Mouse (Mus musculus) ES-E14 (cell line): ENCODE measurements around the gene Rubcn. TPM values are rescaled to one million over a fixed set of nuclear protein-coding genes. Genes with fewer than 3 reads are reported as not detected.

Experiments used
- DNase-seq: peaks from one replicate; pipeline ENCODE4 v3.0.0-alpha.2; 2013; ENCODE audit warnings: low read depth, low spot score
- H3K27ac ChIP-seq: 2 replicates; pipeline ENCODE4 v1.5.1; 2012; ENCODE audit warnings: low read depth, mild to moderate bottlenecking, low read length, moderate library complexity, mixed read lengths; ENCODE audit not compliant: poor library complexity, insufficient read depth, severe bottlenecking
- H3K36me3 ChIP-seq: 2 replicates; pipeline ENCODE4 v1.6.1; 2012; ENCODE audit warnings: mild to moderate bottlenecking, low read length, moderate library complexity, mixed read lengths; ENCODE audit not compliant: control insufficient read depth, poor library complexity, insufficient read depth, severe bottlenecking
- H3K4me1 ChIP-seq, 2 experiments: fragments of 150-350 bp in 1 of 2; sonication (generic) in 1 of 2; 2 replicates each; pipeline ENCODE4 v1.6.1; 2012; ENCODE audit warnings: low read length in 2 of 2, mild to moderate bottlenecking in 1 of 2, mixed read lengths in 1 of 2; ENCODE audit not compliant: control insufficient read depth in 2 of 2, insufficient read depth in 2 of 2, poor library complexity in 1 of 2
- H3K4me3 ChIP-seq, 2 experiments: fragments of 150-350 bp in 1 of 2; sonication (generic) in 1 of 2; 2 replicates each; pipeline ENCODE4 v1.5.1; 2012; ENCODE audit warnings: low read length in 2 of 2, low read depth in 1 of 2, mild to moderate bottlenecking in 1 of 2, mixed read lengths in 1 of 2; ENCODE audit not compliant: insufficient read depth in 1 of 2, poor library complexity in 1 of 2, severe bottlenecking in 1 of 2
- H3K9ac ChIP-seq: 2 replicates; pipeline ENCODE4 v1.6.1; 2012; ENCODE audit warnings: low read depth, mild to moderate bottlenecking, low read length, mixed read lengths; ENCODE audit not compliant: poor library complexity, insufficient read depth, severe bottlenecking
- H3K9me3 ChIP-seq: fragments of 150-350 bp; sonication (generic); 2 replicates; pipeline ENCODE4 v1.6.1; 2012; ENCODE audit warnings: low read depth, mild to moderate bottlenecking, low read length; ENCODE audit not compliant: control insufficient read depth, insufficient read depth
- CHD2 ChIP-seq: IDR thresholded peaks from 2 replicates; pipeline ENCODE4 v1.6.1; 2014; ENCODE audit warnings: mild to moderate bottlenecking, low read depth, low read length, inconsistent platforms
- HCFC1 ChIP-seq: IDR thresholded peaks from 2 replicates; pipeline ENCODE4 v1.6.1; 2012; ENCODE audit warnings: low read length, inconsistent platforms, borderline replicate concordance; ENCODE audit not compliant: insufficient read depth
- MAFK ChIP-seq: IDR thresholded peaks from 2 replicates; pipeline ENCODE4 v1.6.1; 2014; ENCODE audit warnings: mild to moderate bottlenecking, low read depth, low read length, inconsistent platforms; ENCODE audit not compliant: insufficient read depth
- ZC3H11A ChIP-seq: IDR thresholded peaks from 2 replicates; pipeline ENCODE4 v1.6.1; 2012; ENCODE audit warnings: low read depth, mild to moderate bottlenecking, inconsistent platforms, low read length, borderline replicate concordance
- ZNF384 ChIP-seq: IDR thresholded peaks from 2 replicates; pipeline ENCODE4 v1.6.1; 2012; ENCODE audit warnings: low read depth, low read length, inconsistent platforms
- in situ Hi-C, 2 experiments: fragments of 600-800 bp; cut with MboI; formaldehyde crosslinking; loops; one replicate each; pipeline ENCODE4 v1.15.1; 2025; ENCODE audit warnings: low sequenced_read_pairs in 2 of 2, inconsistent platforms in 1 of 2; ENCODE audit not compliant: unreplicated experiment in 2 of 2
- total RNA-seq: library from RNA; depleted of rRNA; stranded (reverse); fragments of 300-350 nt; gene quantifications from 2 replicates; pipeline ENCODE4 v1.2.3, GENCODE M21; 2012

Gene Rubcn
- total RNA-seq, 1 experiment, result 19.4 TPM

- no peak for DNase-seq
- Histone ChIP-seq H3K4me1 (peaks cover 11 to 22% of the 10 kb centered on the region in 2 experiments; a peak in 3 of 4 replicates), H3K4me3 (no peak overlapping the region), H3K9me3 (no peaks in the 10 kb centered on the region), H3K9ac (no peak overlapping the region), H3K36me3 (peaks cover 14% of the 10 kb centered on the region), H3K27ac (no peak overlapping the region)
- no peak for TF ChIP-seq MAFK
- no peak for TF ChIP-seq ZC3H11A
- TF ChIP-seq CHD2, result no peak
- no peak for TF ChIP-seq HCFC1
- no peak for TF ChIP-seq ZNF384
- in situ Hi-C loops, result no loop called here
Observed at GRCm38 (mm10) chr16:32821772-32822449, 55.7 kb downstream of the Rubcn start.

- in situ Hi-C loops, result no loop called here
- Histone ChIP-seq H3K9me3 (no peaks in the 10 kb centered on the region), H3K36me3 (no peaks in the 10 kb centered on the region), H3K4me1 (peaks cover 6 to 20% of the 10 kb centered on the region in 2 experiments), H3K4me3 (no peak overlapping the region), H3K9ac (no peak overlapping the region), H3K27ac (no peak overlapping the region)
- no peak for DNase-seq
- TF ChIP-seq MAFK (no peak), ZC3H11A (no peak), HCFC1 (no peak), ZNF384 (no peak), CHD2 (no peak)
Observed at GRCm38 (mm10) chr16:32818441-32818840, 59.1 kb downstream of the Rubcn start.

GRCm38 (mm10) chr16:32818036-32818435 is 59.5 kb downstream of the Rubcn start:
- no peak for DNase-seq
- Histone ChIP-seq H3K4me3 (no peak overlapping the region), H3K36me3 (no peaks in the 10 kb centered on the region), H3K9me3 (no peaks in the 10 kb centered on the region), H3K27ac (no peak overlapping the region), H3K4me1 (peaks cover 6 to 19% of the 10 kb centered on the region in 2 experiments), H3K9ac (no peak overlapping the region)
- in situ Hi-C loops, result no loop called here
- no peak for TF ChIP-seq ZNF384
- no peak for TF ChIP-seq HCFC1
- TF ChIP-seq MAFK, result no peak
- TF ChIP-seq CHD2, result no peak
- TF ChIP-seq ZC3H11A, result no peak

GRCm38 (mm10) chr16:32815160-32815605 is 62.4 kb downstream of the Rubcn start:
- TF ChIP-seq HCFC1, result no peak
- no peak for TF ChIP-seq CHD2
- peak; percentile 55 for TF ChIP-seq ZNF384
- TF ChIP-seq MAFK, result no peak
- no peak for DNase-seq
- Histone ChIP-seq H3K9me3 (no peaks in the 10 kb centered on the region), H3K4me1 (peaks cover 6 to 16% of the 10 kb centered on the region in 2 experiments), H3K27ac (no peak overlapping the region), H3K36me3 (no peaks in the 10 kb centered on the region), H3K4me3 (peak overlapping the region in 1 of 2 experiments; percentile 32; a peak in 2 of 4 replicates), H3K9ac (no peak overlapping the region)
- in situ Hi-C loops, result no loop called here
